Mouse (Mus musculus) right cerebral cortex, adult 18-20 months (tissue): ENCODE data around the gene Rnf213.
A peak's percentile ranks its signal among the peaks of the same experiment; 100 is the strongest.

ENCODE experiments used
- DNase-seq: peaks from one replicate; pipeline ENCODE4 v3.0.0; 2022; ENCODE audit warnings: mixed read lengths

Rnf213 gene

DNA sequence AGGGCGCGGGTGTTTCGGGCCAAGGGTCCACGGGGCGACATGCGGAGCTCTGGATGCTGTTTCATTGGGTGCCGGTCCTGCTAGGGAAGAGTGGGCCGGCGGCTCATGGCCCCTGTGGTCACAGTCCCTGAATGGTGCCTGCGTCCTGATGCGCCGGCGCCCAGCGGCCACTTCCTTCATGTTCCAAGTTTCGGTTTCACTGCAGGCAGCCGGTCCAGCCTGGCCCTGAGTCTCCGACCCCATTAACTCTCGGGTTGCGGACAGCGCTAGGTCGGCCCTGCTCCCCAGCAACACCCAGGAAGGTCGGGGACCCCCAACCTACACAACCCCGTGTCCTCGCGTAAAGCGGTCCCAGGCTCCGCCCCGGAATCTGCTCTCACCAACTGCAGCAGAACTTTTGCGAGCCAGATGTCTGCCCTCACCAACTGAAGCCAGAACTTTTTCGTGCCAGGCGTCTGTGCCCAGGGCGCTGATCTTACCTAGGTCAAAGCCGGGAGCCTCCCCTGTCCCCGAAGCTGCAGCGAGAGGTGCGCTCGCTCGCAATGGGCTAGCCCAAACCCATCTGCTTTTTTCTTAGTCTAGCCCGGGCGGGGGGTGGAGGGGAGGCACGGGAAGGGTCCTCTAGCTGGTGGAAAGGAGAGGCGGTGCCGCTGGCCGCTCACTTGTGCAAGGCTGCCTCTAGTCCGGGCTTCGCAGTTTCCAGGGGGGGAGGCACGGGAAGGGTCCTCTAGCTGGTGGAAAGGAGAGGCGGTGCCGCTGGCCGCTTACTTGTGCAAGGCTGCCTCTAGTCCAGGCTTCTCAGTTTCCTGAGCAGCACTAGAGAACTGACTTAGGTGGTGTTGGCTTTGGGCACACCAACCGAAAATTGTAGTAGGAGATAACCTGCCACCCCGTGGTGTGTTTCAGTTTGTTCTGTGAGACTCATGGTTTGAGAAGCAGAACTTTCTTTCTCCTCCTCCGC, 2.3 kb upstream of the Rnf213 start:
- DNase-seq = peak; percentile 43

DNA sequence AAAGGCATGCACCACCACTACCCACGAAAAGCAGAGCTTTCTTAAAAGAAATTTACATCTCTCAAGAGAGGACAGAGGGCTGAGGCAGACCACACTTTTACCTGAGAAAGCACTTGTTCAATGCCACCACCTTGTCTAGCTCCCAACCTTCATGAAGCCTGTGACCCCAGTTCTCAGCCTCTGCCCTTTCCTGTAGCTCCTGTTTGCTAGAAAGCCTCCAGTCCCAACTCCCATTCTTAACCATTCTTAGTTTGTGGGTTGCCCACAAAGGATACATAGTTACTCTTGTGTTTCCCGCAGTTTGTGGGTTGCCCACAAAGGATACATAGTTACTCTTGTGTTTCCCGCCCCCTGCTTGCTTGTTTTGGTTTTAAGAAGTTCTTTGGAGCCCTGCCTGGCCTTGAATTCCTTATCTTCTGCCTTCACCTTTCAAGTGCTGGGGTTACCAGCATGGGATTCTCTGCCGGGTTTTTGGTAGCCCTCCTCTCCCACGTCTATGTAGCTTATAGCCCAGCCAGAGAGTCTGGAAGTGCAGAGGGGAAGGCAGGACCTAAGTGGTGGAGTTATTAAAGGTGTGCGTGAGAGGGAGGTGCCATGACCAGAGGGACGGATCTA, 1.4 kb upstream of the Rnf213 start:
- no peak for DNase-seq

DNA sequence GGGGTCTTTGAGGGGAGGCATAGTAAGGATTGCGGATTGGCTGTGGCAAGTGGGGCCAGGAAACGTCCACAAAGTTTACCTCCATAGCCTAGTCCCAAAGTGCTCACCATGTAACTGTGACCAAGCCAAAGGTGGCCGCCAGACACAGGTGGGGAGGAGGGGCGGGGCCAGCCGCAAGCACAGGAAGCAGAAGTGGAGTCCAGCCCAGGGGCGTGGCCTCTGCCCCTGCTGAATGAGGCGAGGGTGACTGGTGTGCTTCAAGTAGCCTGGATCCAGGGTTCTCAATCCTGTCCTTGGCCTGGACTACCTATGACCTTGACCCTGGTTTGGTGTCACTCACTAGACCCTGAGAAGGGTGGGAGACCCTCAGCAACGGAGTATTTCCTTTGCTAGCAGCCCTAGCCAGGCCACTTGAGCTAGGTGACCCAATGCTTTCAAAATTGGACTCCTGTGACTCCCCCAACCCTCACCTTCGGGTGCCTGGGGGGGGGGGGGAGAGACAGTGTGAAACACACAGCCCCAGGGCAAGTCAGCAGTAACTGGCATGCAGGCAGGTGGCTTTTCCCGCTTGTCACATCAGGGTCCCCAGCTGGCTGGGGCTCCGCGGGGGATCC, 792 bp upstream of the Rnf213 start:
- DNase-seq = no peak

DNA sequence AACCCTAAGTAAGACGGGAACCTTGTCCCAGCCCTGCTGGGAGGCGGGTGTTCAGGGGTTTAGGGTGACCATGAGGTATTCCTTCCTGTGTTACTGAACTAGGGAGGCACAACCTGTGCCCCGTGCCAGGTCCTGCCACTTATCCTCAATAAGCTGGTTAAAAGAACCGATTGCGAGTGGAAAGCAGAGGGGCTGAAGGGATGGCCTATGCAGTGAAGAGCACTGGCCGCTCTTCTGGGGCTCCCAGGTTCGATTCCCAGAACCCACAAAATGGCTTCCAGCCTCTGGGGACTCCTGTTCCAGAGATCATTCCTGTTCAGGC, 544 bp downstream of the Rnf213 start:
- DNase-seq = no peak

DNA sequence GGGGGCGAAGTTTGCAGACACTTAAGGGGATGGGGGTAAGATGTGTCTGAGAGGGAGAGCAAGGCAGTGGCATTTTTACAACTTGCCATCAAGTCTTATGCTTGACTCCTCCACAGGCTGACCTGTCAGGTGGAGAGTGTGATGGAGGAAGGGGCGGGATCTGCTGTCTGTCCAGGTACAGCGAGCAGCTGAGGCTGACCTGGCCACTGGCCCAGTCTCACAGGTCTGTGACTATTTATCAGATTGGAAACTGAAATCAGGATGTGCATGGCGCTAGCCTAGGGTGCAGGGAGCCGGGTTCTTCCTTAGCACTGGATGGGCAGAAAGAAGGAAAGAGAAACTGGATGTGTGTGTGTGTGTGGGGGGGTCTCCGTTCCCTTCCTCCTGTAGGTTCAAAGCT, 1.3 kb downstream of the Rnf213 start:
- DNase-seq = no peak

DNA sequence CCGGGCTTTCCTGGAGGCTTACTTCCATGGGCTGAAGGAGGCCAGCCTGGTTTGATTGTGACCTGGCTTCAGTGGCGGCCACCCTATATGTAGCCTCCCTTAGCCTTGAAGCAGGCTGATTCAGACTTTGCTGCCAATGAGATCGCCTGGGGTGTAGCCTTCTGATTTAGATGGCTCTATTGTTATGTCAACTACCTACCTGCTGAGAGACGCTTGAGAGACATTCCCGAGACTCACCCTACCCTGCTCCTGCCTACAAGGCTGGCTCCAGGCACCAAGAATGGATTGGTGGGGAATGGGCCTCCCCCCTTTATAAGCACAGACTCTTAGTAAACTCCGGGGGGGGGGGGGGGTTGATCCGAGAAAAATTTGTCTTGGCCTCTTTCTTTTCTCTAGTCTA, 2.5 kb downstream of the Rnf213 start:
- DNase-seq = no peak

DNA sequence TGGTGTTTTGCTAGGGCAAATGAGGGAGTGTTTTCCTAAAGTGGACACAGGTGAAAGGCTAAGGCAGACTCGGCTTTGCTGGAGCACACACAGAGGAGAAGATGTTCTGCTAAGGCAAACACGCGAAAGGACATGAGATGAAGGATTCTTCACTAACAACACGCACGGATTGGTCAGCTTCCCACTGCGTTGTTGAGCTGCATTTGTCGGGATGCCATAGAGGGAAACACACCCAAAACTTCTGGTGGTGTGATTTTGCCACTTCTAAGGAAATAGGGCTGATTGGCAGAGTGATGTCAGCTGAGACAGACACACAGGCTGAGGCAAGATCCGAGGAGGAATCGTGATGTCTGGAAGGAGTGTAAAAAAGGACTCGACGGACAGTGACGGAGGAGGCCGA, 3.0 kb downstream of the Rnf213 start:
- no peak for DNase-seq

DNA sequence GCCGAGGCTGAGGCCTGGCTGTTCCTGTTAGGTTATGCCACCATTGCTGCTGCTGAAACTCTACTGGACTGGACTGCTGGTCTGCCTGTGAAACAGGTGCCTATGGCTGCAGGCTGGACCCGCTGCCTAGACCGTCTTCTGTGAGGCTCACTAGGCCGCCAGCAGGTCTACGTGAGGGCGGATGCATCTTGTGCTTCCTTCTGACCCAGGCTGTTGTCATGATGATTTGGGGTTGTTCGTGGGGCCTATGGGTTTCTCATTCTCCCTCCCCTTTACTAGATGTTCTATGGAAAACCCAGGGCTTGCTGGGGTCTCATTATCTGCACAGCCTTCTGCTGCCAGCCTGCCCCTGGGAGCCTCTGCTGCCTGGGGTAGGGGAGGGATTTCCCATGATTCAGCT, 3.6 kb downstream of the Rnf213 start:
- no peak for DNase-seq

DNA sequence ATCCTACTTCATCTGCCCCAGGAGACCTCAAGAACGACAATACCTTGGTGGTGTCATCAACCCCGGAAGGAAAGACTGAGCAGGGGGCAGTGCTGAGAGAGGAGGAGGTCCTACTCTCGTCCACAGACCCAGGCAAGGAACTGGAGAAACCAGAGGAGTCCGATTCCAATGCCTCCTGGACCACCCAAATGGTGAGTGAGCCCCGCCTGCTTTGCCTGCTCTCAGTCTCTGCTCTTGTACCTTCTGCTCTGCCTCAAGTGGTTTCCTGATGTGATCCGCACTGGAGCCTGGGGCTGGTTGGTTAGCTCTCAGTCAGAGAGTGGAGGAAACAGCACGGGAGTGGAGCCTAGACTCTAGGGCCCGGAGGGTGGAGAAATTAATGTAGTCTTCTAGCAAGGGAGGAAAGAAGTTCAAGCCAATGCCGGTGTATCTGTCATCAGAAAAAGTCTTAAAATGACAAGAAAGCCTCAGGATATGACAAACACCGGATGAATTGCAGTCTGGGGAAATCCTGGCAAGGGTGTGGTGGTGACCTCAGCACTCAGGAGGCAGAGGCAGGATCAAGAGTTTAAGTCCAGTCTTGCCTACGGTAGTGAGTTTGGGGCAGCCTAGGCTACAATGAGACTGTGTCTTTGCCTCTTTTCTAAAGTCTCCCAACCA, 9.7 kb downstream of the Rnf213 start:
- no peak for DNase-seq

DNA sequence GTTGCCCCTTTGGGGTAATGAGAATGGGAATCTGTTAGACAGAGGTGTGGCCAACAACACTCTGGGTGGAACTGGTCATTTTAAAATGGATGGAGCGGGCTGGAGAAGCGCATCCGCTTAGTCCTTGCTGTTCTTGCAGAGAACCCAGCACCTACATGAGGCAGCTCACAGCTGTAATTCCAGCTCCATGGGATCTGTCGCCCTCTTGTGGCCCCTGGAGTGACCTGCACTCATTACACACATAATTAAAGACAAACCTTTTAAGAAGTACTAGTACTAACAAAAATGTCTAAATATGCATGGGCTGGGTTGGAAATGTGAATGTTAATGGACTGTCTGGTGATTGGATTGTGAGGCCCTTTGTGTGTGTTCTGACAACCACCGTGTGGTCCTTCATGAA, 11.7 kb downstream of the Rnf213 start:
- no peak for DNase-seq

DNA sequence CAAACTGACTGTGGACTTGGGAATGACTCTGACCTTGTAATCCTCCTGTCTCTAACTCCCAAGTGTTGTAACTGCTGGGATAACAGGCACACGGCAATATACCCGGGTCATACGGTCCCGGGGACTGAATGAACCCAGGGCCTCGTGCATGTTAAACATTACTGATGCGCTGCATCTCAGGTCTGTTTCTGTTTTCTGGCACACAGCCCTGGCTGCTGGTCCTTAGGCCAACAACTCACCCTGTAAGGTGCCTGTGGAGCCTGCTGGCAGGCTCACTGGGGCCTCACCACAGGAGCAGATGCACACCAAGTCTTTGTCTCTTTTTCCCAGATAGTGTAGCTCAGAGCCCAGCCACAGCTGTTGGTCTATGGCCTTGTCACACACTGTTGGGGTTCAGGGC, 14.5 kb downstream of the Rnf213 start:
- DNase-seq = no peak

DNA sequence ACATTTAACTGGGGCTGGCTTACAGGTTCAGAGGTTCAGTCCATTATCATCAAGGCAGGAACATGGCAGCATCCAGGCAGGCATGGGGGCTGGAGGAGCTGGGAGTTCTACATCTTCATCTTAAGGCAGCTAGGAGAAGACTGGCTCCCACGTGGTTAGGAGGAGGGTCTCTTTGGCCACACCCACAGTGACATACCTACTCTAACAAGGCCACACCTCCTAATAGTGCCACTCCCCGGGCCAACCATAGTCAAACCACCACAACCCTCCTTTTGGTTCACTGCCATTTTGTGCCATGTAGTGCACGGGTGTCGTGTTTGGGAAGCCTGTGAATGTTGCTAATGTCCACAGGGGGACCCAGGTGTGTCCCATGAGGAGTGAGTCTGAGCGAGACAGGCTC, 15.1 kb downstream of the Rnf213 start:
- DNase-seq = no peak

DNA sequence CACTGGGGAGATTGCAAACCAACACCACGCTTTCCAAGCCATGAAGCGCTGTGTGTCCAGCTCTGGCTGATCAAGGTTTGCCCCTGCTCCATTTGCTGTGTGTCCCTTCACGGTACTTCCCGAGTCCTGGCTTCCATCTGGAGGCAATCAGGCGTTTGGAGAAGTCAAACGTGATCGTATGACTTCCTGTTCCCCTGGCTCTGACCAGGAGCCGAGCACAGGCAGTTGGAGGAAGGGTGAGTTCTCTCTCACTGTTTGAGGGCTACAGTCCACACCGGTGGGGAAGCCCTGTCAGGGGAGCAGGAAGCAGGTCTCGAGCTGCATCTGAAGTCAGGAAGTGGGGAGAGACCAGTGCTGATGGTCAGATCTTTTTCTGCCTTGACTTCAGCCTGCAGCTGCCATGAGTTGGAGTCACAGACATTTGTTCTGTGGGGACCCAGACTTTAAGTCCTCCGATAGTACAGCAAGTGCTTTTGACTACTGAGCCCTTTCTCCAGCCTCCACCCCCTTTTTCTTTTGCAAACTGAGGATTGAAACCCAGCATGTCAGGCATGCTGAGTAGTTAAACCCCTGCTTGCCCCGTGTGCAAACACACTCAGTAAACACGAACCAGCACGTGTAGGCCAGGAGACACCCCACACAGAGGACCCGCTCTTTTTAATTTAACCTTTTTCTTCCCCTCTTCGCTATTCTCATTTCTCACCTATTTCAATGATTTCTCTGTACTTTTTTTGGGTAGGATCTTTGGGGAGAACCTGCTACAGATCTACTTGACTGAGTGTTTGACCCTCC, 26.6 kb downstream of the Rnf213 start:
- DNase-seq = no peak

DNA sequence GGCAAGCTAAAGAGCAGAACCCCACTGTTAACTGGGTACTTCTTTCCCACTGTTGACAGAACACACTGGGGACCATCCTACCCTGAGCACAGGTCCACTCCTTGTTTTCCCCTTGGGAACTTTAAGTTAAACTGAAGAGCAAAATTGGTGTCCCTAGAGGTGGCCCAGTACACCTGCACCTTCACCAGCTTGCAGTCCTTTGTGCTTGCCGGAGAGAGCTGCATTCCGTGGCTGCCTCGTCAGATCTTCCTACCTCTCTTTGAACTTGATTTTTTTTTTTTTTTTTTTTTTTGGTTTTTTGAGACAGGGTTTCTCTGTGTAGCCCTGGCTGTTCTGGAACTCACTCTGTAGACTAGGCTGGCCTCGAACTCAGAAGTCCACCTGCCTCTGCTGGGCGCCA, 27.5 kb downstream of the Rnf213 start:
- no peak for DNase-seq

DNA sequence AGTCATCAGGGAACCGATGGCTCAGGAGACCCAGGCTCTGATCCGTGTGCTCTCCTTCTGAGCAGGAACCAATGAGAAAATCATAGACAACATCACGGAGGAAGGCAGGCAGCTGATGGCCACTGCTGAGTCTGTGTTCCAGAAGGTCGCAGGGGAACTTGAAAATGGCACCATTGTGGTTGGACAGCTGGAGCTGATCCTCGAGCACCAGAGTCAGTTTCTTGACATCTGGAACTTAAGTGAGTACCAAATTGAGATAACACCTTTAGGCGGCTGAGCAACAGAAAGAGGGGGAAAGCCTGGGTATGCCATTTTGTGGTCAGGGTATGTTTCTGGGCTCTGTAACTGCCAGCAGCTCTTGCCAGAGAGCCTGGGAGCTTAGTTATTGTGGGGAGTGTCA, 34.5 kb downstream of the Rnf213 start:
- DNase-seq = no peak

DNA sequence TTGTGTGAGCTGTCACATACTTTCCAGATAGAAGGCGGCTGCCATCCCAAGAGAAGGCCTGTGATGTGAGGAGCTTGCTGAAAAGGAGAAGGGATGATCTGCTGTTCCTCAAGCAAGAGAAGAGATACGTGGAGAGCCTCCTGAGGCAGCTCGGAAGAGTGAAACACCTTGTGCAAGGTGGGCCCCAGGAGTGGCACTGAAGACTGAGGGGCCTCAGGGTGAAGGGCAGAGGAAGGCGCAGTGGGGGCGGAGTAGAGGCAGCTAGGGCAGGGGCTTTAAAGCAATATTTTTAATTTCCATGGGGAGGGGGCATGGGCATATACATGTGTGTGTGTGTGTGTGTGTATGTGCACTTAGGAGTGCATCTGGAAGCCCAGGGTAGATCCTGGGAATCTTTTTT, 35.1 kb downstream of the Rnf213 start:
- no peak for DNase-seq

DNA sequence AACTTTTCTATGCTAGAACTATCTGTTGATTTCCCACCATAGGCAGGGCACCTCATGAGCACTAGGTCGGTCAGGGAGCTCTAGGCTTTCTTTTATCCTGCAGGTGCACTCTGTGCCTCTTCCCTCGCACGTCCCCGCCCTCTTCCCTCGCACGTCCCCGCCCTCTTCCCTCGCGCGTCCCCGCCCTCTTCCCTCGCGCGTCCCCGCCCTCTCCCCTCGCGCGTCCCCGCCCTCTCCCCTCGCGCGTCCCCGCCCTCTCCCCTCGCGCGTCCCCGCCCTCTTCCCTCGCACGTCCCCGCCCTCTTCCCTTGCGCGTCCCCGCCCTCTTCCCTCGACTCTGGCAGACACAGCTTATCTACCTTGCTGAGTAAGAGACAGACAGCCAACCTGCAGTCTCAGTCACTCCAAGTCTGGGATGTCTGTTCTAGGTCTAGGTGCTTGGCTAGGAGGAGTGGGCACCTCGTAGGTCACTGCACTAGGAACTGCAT, 35.8 kb downstream of the Rnf213 start:
- peak; percentile 10 for DNase-seq

DNA sequence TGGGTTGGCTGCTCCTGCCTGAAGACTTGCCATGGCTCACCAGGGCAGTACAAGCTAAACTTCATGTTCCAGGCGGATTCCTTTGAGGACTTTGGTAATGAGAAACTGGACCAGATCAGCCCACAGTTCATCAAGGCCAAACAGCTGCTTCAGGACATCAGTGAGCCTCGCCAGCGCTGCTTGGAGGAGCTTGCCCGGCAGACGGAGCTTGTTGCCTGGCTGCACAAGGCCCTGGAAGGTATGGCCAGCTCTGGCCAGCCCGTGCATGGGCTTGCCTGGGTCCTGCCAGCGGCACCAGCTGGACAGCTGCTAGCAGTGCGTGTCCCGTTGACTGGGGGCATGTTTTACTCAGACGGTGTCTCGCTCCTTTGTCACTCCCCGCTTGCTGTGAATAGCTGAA, 38.6 kb downstream of the Rnf213 start:
- no peak for DNase-seq

DNA sequence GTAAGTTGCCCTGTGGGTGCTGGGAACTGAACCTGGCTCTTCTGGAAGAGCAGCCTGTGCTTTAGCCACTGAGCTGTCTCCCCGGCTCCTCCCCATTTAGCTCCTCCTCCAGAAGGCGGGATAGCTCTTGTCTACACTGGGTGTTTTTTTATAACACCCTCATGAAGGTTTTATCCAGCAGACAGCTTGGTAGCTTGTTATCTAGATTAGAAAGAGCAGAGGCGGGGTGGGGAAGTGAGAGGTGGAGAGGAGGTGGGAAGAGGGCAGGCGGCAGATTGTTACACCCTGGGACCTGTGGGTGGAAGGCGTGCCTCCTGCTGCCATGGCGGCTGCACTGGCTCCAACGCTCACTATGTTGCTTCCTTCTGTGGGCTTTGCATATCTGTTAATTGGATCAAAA, 39.8 kb downstream of the Rnf213 start:
- DNase-seq = no peak

DNA sequence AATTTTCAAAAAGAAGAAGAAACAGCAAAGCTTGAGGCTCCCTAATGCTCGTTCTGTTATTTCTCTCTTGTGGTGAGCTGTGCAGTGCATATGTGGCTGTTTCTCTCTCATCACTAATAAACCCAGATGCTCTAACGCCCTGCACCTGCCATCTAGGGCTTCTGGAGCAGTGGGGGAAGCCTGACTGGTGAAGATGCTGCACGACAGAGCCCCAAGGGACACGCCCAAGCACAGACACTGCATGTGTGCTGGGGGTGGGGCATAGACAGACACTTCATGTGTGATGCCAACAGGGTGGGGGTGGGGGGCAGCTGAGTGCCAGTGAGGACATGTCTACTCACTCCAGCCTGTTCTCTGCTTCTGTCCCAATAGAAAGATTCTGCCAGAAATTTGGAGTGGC, 41.4 kb downstream of the Rnf213 start:
- no peak for DNase-seq

DNA sequence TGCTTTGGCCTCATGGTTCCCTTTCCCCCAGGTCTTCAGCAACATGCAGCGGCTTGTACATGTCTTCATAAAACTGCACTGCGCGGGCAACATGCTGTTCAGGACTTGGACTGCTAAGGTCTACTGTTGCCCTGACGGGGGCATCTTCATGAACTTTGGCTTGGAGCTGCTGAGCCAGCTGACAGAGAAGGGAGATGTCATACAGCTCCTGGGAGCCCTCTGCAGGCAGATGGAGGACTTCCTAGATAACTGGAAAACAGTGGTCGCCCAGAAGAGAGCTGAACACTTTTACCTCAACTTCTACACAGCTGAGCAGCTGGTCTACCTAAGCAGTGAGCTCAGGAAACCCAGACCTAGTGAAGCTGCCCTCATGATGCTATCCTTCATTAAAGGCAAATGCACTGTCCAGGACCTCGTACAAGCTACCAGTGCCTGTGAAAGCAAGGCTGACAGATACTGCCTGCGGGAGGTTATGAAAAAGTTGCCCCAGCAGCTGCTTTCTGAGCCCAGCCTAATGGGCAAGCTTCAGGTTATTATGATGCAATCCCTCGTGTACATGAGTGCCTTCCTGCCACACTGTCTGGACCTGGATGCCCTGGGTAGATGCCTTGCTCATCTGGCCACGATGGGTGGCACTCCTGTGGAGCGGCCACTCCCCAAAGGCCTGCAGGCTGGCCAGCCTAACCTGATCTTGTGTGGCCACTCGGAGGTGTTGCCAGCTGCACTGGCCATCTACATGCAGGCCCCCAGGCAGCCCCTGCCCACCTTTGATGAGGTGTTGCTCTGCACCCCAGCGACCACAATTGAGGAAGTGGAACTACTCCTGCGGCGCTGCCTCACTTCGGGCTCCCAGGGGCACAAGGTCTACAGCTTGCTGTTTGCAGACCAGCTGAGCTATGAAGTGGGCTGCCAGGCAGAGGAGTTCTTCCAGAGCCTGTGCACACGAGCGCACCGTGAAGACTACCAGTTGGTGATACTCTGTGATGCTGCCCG, 43.3 kb downstream of the Rnf213 start:
- DNase-seq = peak; percentile 23
